Mouse (Mus musculus): ENCODE data around the gene C2cd5. TPM values are rescaled to one million over a fixed set of nuclear protein-coding genes. Genes with fewer than 3 reads are reported as not detected.
"Not testable (repeated sequence)": the region's sequence is repeated elsewhere in the genome, so short reads cannot be mapped to it uniquely, and the experiment has no call there.

C2cd5 gene
- total RNA-seq, 2 experiments from 2014 or later: 62.6 to 67.3 TPM

DNA sequence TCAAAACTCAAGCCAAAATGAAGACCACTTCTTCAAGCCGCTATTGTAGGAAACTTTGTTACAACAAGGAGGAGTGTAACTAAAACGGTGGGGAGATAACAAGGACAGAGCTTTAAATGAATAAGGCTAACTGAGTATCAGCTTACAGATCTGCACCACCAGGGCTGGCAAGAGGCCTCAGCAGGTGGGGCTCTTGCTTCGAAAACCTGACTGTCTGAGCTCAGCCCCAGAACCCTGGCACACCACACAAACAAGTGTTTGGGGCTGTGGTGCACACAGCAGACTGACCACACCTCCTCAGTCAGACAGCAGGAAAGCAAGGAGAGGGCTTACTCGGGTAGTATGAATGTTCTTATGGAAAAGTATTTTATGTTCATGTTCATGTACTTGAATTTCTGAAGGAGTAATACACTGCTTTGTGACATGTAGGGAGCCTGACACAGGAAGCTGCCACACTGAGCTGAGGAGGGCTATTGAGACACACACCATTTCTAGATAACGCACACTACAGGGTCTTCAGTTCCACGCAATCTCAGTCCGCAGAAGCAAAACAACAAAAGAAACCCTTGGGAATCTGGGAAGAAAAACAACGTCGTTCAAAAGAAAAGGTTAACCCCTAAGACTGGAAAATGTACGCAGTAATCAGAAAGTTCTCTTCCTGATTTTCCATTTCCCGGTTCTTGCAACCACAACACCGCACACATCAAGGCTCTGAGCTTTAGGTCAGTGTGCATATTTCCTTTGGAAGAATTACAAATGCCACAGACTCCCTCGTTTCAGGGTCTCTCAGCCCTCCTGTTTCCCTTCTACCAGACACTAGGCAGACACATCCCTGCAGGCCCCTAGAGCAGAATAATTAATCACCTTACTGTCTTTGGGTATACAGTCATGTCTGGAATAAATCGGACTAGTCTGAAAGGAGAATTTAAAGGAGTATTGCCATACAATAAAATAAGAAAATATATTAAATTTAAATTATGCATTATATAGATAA lies 105.9 kb downstream of the C2cd5 start:
- DNase-seq (ENCODE audit: extremely low spot score in 1 of 2, low spot score in 2 of 2): no peak
- intact Hi-C loops (cut with DNase I): no loop called here

DNA sequence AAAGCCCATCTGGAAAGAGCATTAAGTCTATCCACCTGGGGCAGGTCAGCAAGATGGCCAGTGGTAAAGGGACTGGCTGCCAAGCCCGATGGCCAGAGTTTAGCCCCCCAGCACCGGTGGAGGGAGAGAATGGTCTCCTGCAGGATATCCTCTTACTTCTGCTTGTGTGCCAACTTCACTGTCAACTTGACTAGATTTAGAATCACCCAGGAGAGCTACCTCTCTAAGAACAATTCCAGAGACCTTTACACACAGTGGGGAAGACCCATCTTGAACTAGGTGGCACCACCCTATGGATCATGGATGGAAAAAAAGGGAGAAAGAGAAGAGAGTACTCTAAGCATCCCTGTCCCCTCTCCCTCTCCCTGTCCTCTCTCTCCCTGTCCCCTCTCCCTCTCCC lies 107.0 kb downstream of the C2cd5 start:
- no peak for DNase-seq (ENCODE audit: extremely low spot score in 1 of 2, low spot score in 2 of 2)
- intact Hi-C loops (cut with DNase I): no loop called here

DNA sequence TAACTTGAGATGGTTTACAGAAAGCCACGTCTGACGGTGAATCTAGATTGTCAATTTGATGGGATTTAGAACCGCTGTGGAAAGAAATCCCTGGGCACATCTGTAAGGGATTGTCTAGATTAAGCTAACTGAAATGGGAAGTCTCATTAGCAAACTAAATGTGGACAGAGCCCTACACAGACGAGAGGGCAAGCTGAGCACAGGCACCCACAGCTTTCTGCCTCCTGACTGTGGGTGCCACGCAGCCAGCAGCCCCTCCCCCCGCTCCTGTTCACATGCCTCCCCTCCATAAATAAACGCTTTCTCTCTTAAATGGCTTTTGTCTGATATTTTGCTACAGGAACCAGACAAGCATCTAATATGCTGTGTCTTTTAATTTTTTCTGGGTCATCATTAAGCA lies 107.8 kb downstream of the C2cd5 start:
- DNase-seq (ENCODE audit: extremely low spot score in 1 of 2, low spot score in 2 of 2): no peak
- intact Hi-C loops (cut with DNase I): no loop called here

DNA sequence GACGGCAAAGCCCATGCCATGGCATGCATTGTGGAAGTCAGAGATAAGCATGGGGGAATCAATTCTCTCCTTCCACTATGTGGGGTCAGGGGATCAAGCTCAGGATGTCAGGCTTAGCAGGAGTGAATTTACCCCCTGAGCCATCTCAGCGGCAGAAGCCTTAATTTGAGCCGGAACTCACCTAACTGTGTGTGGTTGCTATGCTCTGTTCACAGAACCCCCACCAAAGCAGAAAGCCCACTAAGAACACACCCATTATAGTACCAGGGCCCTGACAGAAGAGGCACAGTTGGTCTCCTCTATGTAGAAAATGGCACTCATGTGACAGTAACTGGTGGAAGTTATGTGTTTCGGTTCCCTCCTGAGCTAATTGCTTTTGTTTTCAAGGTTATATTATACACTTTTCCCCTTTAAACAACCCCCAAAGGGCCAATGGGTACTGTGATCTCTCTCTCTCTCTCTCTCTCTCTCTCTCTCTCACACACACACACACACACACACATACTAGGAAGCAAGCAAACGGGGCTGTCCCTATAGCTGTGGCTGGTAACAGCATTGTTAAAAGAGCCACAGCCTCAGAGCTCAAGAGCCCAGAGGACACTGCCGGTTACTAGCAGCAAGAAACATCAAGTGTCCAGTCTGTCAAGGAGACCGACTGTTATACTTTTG lies 108.4 kb downstream of the C2cd5 start:
- intact Hi-C loops (cut with DNase I): no loop called here
- DNase-seq (ENCODE audit: extremely low spot score in 1 of 2, low spot score in 2 of 2): no peak

DNA sequence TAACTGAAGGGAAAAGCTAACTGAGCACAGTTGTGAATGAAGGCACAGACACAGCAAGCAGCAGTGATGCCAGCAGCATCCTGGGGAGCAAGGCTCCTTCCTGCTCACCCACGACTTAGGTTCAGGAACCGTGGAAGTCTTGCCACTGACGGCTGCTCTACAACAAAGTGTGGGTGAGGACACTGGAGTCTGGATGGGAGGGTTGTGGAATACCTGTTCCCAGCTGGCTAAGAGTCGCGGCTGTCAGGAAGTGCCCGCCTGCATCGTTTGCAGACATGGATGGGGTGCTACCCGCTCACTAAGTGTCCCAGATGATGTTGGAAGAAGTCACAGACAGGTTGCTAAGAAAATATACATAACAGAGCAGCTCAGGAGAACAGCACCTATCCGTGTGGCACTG lies 109.4 kb downstream of the C2cd5 start:
- intact Hi-C loops (cut with DNase I): no loop called here

DNA sequence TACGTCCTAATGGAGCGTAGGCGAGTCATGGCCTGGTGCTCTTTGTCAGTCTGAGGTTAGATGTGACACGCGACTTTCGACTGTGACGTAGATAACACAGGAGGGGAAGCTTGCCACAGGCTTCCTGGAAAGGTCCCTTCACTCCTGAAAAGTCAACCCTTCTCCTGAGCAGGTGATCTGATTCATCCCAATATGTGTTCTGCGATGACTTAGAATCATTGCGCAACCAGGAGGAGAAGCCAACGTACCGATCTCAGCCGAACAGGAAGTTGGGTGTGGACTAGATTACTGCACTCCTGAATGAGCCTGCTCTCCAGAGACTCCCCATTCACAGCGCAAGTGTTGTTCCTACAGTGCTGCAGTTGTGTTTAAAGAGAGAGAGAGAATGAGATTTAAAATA lies 110.4 kb downstream of the C2cd5 start:
- DNase-seq (ENCODE audit: extremely low spot score in 1 of 2, low spot score in 2 of 2): no peak
- intact Hi-C loops (cut with DNase I): no loop called here

More for the DNA sequence above, 109.4 kb downstream of the C2cd5 start:
- no peak for DNase-seq (ENCODE audit: extremely low spot score in 1 of 2, low spot score in 2 of 2)

DNA sequence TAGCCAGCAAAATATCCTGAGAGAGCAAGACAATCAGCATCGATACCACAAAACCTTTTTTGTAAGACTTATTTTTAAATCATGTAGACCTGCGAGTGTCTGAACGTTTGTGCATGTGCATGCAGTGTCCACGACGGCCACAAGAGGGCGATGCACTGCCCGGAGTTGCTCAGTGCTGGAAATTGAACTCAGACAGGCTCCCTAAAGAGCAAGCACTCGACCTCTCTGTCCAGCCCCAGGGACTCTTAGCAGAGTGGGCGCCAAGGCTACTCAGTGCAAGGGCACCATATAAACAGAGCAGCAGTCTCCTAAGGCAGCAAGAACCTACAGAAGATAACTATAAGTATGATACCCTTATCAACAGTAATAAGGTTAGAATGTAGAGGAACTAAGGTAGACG lies 111.2 kb downstream of the C2cd5 start:
- intact Hi-C loops (cut with DNase I): no loop called here
- DNase-seq (ENCODE audit: extremely low spot score in 1 of 2, low spot score in 2 of 2): peak; percentile 20 to 67

DNA sequence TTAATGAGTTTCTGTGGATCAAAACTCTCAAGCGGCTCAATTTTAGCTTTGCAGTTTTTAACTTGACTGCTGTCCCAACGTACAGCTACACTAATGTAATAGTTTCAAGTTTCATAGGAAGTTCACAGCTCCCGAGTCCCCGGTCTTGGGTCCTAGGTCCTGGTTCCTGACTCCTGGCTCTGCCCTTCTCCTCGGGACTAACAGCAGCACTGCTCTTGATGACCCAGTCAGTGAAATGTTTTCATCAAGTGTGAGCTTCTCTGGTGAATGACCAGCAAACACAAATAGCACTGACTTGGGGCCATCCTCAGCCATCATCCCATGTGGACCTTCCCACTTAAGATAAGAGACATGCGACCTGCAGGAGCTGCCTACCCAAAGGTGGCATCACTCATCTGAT lies 111.7 kb downstream of the C2cd5 start:
- intact Hi-C loops (cut with DNase I): no loop called here
- DNase-seq (ENCODE audit: extremely low spot score in 1 of 2, low spot score in 2 of 2): no peak

DNA sequence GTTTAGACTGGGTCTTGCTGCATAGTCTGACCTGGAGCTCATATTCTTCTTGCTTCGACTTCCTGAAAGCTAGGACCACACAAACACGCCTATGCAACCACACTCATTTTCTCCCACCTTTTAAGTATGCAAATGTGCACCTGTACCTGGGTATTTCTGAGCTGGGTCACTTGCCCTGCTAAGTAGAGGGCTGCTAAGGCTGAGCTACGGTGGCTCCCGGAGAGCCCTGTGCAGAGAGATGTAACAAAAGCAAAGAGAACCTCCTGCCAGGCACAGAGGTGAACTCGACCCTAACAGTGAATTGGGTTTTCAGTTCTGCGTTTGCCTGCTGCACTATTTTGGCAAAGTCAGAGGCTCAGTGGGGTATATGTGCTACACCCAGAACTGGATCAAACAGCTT lies 112.3 kb downstream of the C2cd5 start:
- intact Hi-C loops (cut with DNase I): no loop called here
- no peak for DNase-seq (ENCODE audit: extremely low spot score in 1 of 2, low spot score in 2 of 2)

DNA sequence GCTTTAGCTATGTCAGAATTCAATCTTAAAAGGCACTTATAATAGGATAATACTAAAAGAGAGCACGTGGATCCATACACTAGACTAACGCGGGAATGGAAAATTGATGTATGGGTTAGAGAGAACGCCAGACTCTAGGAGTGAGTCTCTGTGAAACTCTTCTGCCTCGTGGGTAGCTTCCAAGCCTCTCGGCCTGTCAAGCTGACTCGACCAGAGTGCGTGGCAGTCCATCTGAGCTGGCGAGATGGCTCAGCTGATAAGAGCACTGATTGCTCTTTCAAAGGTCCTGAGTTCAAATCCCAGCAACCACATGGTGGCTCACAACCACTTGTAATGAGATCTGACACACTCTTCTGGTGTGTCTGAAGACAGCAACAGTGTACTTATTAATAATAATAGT lies 113.2 kb downstream of the C2cd5 start:
- intact Hi-C loops (cut with DNase I); DNase-seq (ENCODE audit: extremely low spot score in 1 of 2, low spot score in 2 of 2): not testable (repeated sequence)

DNA sequence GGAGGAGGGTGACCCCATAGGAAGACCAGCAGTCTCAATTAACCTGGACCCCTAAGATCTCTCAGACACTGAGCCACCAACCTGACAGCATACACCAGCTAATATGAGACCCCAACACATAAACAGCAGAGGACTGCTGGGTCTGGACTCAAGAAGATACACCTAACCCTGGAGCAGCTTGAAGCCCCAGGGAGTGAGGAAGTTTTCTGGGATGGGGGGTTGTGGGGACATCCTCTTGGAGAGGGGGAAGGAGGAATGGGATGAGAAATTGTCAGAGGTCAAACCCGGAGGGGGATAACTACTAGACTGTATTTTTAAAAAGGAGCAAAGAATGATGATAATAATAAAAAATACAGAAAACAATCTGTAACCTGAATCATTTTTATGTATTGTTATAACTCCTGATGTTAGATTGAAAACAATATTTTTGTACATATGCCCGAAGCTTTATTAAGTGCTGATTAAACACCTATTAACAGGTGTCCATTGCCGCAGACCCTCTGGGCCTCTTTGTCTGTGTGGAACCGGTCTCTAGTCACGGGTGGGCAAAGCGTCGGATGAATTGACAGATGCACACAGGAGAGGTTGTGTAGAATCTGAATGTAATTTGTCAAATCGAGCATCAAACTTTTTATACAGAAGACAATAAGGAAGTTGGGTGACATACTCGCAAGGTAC lies 114.2 kb downstream of the C2cd5 start:
- DNase-seq (ENCODE audit: extremely low spot score in 1 of 2, low spot score in 2 of 2); intact Hi-C loops (cut with DNase I): not testable (repeated sequence)

DNA sequence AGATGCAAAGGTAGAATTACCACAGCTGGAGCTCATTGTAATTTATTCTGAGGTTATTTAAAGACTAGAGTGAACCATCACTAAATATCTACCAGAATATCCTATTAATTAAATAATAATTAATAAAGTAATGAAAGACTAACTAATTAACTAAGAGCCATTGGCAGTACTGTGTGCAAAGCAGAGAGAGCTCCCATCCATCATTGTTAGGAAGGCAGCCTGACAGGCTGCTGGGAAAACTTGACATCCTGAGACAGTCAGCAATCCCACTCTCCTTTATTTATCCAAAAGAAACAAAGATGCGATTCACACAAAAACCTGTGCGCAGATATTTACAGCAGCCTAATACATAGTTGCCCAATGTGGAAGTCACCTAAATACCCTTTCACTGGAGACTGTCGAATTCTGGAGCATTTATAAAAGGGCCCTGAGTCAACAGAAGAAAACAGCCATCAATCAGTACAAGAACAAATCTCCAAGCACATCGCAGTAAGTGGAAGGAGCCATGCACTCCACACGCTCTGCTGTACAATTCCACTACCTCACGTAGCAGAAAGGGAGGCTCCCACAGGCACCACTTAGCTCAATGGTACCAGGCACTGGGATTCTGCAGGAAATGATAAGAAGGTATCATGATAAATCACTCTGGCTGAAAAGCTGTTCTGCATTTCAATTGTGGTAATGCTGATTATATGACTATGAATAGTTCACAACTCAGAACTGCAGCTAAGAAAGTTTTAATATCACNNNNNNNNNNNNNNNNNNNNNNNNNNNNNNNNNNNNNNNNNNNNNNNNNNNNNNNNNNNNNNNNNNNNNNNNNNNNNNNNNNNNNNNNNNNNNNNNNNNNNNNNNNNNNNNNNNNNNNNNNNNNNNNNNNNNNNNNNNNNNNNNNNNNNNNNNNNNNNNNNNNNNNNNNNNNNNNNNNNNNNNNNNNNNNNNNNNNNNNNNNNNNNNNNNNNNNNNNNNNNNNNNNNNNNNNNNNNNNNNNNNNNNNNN lies 120.0 kb downstream of the C2cd5 start:
- no peak for DNase-seq (ENCODE audit: extremely low spot score in 1 of 2, low spot score in 2 of 2)

DNA sequence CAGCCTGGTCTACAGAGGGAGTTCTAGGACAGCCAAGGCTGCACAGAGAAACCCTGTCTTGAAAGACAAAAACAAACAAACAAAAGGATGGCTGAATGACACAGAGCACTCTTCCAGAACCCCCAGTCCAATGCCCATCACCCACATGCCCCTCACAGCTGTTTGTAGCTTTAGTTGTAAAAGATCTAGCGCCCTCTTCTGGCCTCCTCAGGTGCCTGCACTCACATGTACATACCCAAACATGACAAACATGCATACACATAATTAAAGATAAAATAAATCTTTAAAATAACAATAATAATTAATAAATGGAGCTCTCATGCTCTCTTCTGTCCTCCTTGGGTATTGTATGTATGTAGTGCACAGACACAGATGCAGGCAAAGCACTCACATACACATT lies 122.7 kb downstream of the C2cd5 start:
- intact Hi-C loops (cut with DNase I): no loop called here
- no peak for DNase-seq (ENCODE audit: extremely low spot score in 1 of 2, low spot score in 2 of 2)

More for the DNA sequence above, 120.0 kb downstream of the C2cd5 start:
- intact Hi-C loops (cut with DNase I): no loop called here

DNA sequence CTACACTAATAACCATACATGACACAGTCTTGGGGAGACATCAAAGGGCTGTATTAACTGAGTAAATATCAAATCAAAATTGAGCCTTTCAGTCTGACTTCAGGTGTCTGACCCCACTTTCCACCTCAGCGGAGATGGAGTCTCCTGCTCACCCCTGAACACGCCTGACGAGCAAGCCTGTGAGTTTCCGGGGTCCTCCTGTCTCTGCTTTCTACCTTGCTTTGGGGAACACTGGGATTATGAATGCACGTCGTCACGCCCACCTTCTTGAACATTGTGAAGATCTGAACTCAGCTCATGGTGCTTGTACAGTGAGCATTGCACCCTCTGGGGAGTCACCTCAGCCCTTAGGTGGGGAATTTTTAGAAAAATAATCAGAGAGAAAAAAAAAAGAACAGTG lies 126.7 kb downstream of the C2cd5 start:
- DNase-seq (ENCODE audit: extremely low spot score in 1 of 2, low spot score in 2 of 2): no peak
- intact Hi-C loops (cut with DNase I): no loop called here

DNA sequence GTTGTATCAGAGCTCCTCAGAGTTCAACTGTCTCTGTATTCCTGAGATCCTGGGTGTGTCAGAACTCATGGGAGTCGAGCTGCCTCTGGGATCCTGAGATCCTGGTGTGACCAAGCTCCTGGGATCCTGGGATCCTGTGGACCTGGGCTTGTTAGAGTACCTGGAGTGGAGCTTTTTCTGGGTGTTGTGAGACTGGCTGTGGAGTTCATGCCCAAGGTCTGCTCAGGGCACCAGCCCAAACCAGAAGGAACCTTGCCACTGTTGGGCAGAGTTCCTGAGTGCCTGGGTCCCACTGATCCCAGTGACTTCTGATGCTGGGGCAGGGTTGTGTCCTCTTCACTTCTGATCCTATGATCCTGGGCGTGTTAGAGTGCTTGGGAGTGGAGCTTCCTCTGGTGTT lies 127.7 kb downstream of the C2cd5 start:
- no peak for DNase-seq (ENCODE audit: extremely low spot score in 1 of 2, low spot score in 2 of 2)
- intact Hi-C loops (cut with DNase I): no loop called here

DNA sequence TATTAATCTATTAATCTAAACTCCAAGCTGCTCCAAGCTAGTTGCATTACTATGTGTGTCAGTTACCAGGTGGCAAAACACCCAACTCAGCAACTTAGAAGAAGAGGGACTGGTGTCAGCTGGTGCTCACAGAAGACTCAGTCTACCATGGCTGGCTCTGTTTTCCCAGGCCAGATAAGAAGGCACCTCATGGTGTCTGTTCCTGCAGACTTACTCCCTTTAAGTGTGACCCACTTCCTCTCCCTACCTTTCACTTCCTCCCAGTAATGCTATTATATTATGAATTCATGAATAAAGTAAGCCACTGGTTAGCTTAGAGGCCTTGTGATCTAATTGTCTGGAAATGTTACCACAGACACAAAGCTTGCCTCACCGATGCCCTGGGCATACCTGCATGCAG lies 132.5 kb downstream of the C2cd5 start:
- no peak for DNase-seq (ENCODE audit: extremely low spot score in 1 of 2, low spot score in 2 of 2)
- intact Hi-C loops (cut with DNase I): no loop called here

DNA sequence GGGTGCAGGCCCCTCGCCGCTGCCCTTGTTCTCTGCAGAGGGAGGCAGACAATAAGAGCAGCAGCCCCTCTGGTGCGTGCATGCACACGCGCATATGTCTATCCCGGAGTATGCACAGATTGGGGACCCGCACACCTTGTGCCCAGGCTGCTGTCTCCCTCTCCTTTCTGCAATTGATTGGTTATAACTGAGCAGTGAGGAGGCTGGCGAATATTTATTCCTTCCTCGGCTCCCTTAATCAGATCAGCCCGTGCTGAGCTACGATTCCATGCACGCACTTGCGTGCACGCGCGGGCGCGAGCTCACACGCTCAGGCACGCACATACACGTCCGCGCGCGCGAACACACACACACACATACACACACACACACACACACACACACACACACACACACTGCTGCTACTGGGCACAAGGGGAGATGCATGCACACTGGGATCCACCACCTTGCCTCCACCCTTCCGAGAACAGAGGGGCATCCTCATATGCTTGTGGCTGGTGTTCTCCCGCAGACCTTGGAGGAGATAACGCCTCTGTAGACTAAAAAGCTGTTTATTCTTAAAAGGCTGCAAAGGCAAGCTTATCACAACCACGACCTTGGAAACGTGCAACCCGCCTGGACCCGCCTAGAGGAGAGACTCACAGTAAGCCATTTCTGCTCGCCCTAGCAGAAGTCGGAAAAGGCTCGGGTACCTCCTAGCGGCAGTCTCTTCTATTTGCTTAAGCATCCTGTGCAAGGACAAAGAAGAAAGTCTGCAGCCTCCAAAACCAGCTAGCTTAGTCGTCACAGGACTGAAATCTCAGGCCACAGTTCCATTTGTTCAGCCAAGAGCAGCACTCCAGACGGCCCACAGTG lies 135.2 kb downstream of the C2cd5 start:
- intact Hi-C loops (cut with DNase I): loop anchor here (2.0 kb wide), 1 partner anchor 186 kb away; no protein-coding TSS in a partner anchor
- peak; percentile 85 for DNase-seq (ENCODE audit: extremely low spot score in 1 of 2, low spot score in 2 of 2)
